Mouse (Mus musculus) B cell, adult 67 days (primary cell): ENCODE measurements around the gene Gm21739. TPM values are rescaled to one million over a fixed set of nuclear protein-coding genes. Genes with fewer than 3 reads are reported as not detected.

Experiments
- total RNA-seq, 2 experiments: library from RNA; stranded (reverse); gene quantifications; 4 replicates each; pipeline ENCODE4 v1.2.4; 2023

Gm21739 gene
- total RNA-seq: not detected

DNA sequence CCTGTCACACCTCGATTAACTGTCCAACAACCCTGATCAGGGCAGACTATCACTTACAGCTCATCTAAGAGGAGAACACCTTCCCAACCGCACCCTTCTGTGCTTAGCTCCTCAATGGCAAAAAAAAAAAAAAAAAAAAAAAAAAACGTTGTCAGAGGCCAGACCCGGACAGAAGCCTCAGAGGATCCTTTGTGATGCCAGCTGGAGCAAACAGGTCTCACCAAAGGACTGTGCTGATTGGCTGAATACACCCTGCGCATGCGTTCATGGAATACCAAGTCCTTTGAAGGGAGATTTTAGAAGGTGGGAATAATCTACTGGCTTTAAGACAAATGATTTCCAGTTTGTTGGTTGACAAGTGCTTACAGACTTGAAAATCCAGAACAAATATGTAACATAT, at the start of gene Gm21739:
Gene Gm21739, minus strand, starts transcription at position 101 of the 400 bp plus-strand sequence.

